Mouse (Mus musculus): ENCODE measurements around the gene Tcta.

The Tcta gene

GRCm38 (mm10) chr9:108267691-108268090 is 38.3 kb downstream of the Tcta start:
- no peak for DNase-seq

- DNase-seq = no peak
Observed at GRCm38 (mm10) chr9:108266261-108266935, 39.6 kb downstream of the Tcta start.

- DNase-seq = peak; percentile 39
Observed at GRCm38 (mm10) chr9:108264191-108264921, 41.6 kb downstream of the Tcta start.

- peak; percentile 98 for DNase-seq
Observed at GRCm38 (mm10) chr9:108263690-108264190, 42.2 kb downstream of the Tcta start, which contains the start of gene Dag1. Gene Dag1 (minus strand): TSS chr9:108263958.

GRCm38 (mm10) chr9:108263131-108263681 is 42.8 kb downstream of the Tcta start:
- no peak for DNase-seq

GRCm38 (mm10) chr9:108262494-108263049 is 43.4 kb downstream of the Tcta start:
- no peak for DNase-seq

- DNase-seq = no peak
Observed at GRCm38 (mm10) chr9:108261865-108262264, 44.1 kb downstream of the Tcta start.

GRCm38 (mm10) chr9:108260526-108260925 is 45.4 kb downstream of the Tcta start:
- no peak for DNase-seq

Measured in cerebellum, adult 11 months (tissue).